Mouse (Mus musculus): ENCODE measurements around the gene Lrp1. TPM values are rescaled to one million over a fixed set of nuclear protein-coding genes. Genes with fewer than 3 reads are reported as not detected.

Gene Lrp1
- 66.3 and 67.1 TPM in 2 replicates for polyA plus RNA-seq (2014; fragmentation: Nextera tagmentation; extraction: Ambion mirVana)

- ATAC-seq (ENCODE audit: low FRiP score): peak; percentile 78
These were observed at the start of gene Lrp1 for GRCm38 (mm10) chr10:127620406-127621190. Lrp1 (minus strand) TSS chr10:127621148.

GRCm38 (mm10) chr10:127670185-127670584, 49.2 kb upstream of the Lrp1 start:
- Histone ChIP-seq H3K27me3 (ENCODE audit: control insufficient read depth, insufficient read depth, low read length) (peaks cover 29% of the 10 kb centered on the region), H3K4me2 (replicated peaks; ENCODE audit: low read depth, low read length) (no peak overlapping the region), H3K9me3 (ENCODE audit: control insufficient read depth, low read length) (no peaks in the 10 kb centered on the region), H3K36me3 (ENCODE audit: control insufficient read depth, insufficient read depth, low read length) (no peaks in the 10 kb centered on the region), H3K9ac (ENCODE audit: low read depth, low read length) (no peak overlapping the region), H3K4me1 (replicated peaks; ENCODE audit: control insufficient read depth, insufficient read depth, low read length) (peaks cover 12% of the 10 kb centered on the region), H3K4me3 (ENCODE audit: low read depth, low read length) (no peak overlapping the region), H3K27ac (ENCODE audit: low read depth, low read length) (no peak overlapping the region)
- ATAC-seq (ENCODE audit: low FRiP score): no peak
- no peak for DNase-seq (ENCODE audit: low spot score)
- 94% methylated on average over 2 of the region's 2 CpGs for WGBS

More at GRCm38 (mm10) chr10:127620406-127621190, at the start of gene Lrp1:
- peak within 1 kb of the TSS; percentile 88 for H3K27ac ChIP-seq (ENCODE audit: low read depth, low read length)
- no peaks in the 10 kb centered on the region for H3K27me3 ChIP-seq (ENCODE audit: control insufficient read depth, insufficient read depth, low read length)
- peak within 1 kb of the TSS; percentile 69 for H3K4me3 ChIP-seq (ENCODE audit: low read depth, low read length)
- WGBS: under 1% methylated on average over 23 of the region's 32 CpGs
- no peaks in the 10 kb centered on the region for H3K36me3 ChIP-seq (ENCODE audit: control insufficient read depth, insufficient read depth, low read length)
- peak within 1 kb of the TSS; percentile 86 for H3K9ac ChIP-seq (ENCODE audit: low read depth, low read length)
- peaks cover 8% of the 10 kb centered on the region; the same call in 1 of the 2 replicates for H3K4me1 ChIP-seq (replicated peaks; ENCODE audit: control insufficient read depth, insufficient read depth, low read length)
- H3K9me3 ChIP-seq (ENCODE audit: control insufficient read depth, low read length): no peaks in the 10 kb centered on the region
- H3K4me2 ChIP-seq (replicated peaks; ENCODE audit: low read depth, low read length): peak within 1 kb of the TSS; percentile 85
- peak; percentile 69 for DNase-seq (ENCODE audit: low spot score)

GRCm38 (mm10) chr10:127669170-127669569, 48.2 kb upstream of the Lrp1 start:
- Histone ChIP-seq H3K4me1 (replicated peaks; ENCODE audit: control insufficient read depth, insufficient read depth, low read length) (peaks cover 12% of the 10 kb centered on the region), H3K9me3 (ENCODE audit: control insufficient read depth, low read length) (no peaks in the 10 kb centered on the region), H3K27me3 (ENCODE audit: control insufficient read depth, insufficient read depth, low read length) (peaks cover 39% of the 10 kb centered on the region), H3K36me3 (ENCODE audit: control insufficient read depth, insufficient read depth, low read length) (no peaks in the 10 kb centered on the region), H3K4me3 (ENCODE audit: low read depth, low read length) (no peak overlapping the region), H3K4me2 (replicated peaks; ENCODE audit: low read depth, low read length) (no peak overlapping the region), H3K9ac (ENCODE audit: low read depth, low read length) (no peak overlapping the region), H3K27ac (ENCODE audit: low read depth, low read length) (no peak overlapping the region)
- peak; percentile 12 for DNase-seq (ENCODE audit: low spot score)
- WGBS: 27% methylated on average over 7 of the region's 7 CpGs
- ATAC-seq (ENCODE audit: low FRiP score): no peak

GRCm38 (mm10) chr10:127668093-127669050, 47.4 kb upstream of the Lrp1 start, which contains the start of gene Nab2:
Nab2 (minus strand) TSS chr10:127668568.
- H3K4me3 ChIP-seq (ENCODE audit: low read depth, low read length): peak within 1 kb of the TSS; percentile 60
- H3K36me3 ChIP-seq (ENCODE audit: control insufficient read depth, insufficient read depth, low read length): no peaks in the 10 kb centered on the region
- H3K27ac ChIP-seq (ENCODE audit: low read depth, low read length): peak within 1 kb of the TSS; percentile 71
- DNase-seq (ENCODE audit: low spot score) (peak; percentile 67), ATAC-seq (ENCODE audit: low FRiP score) (peak; percentile 31)
- H3K9ac ChIP-seq (ENCODE audit: low read depth, low read length): peak within 1 kb of the TSS; percentile 50
- no peaks in the 10 kb centered on the region for H3K9me3 ChIP-seq (ENCODE audit: control insufficient read depth, low read length)
- 2% methylated on average over 36 of the region's 40 CpGs for WGBS
- H3K27me3 ChIP-seq (ENCODE audit: control insufficient read depth, insufficient read depth, low read length): peaks cover 47% of the 10 kb centered on the region
- H3K4me1 ChIP-seq (replicated peaks; ENCODE audit: control insufficient read depth, insufficient read depth, low read length): peaks cover 12% of the 10 kb centered on the region
- H3K4me2 ChIP-seq (replicated peaks; ENCODE audit: low read depth, low read length): peak within 1 kb of the TSS; percentile 70

- WGBS: 2% methylated on average over 35 of the region's 35 CpGs
- peak overlapping the region; percentile 60 for H3K4me3 ChIP-seq (ENCODE audit: low read depth, low read length)
- peak overlapping the region; percentile 50; the same call in 1 of the 2 replicates for H3K9ac ChIP-seq (ENCODE audit: low read depth, low read length)
- peaks cover 12% of the 10 kb centered on the region for H3K4me1 ChIP-seq (replicated peaks; ENCODE audit: control insufficient read depth, insufficient read depth, low read length)
- ATAC-seq (ENCODE audit: low FRiP score) (peak; percentile 52; the same call in 1 of the 2 replicates), DNase-seq (ENCODE audit: low spot score) (peak; percentile 76)
- peak overlapping the region; percentile 96 for H3K4me2 ChIP-seq (replicated peaks; ENCODE audit: low read depth, low read length)
- H3K27ac ChIP-seq (ENCODE audit: low read depth, low read length): peak overlapping the region; percentile 71
- peaks cover 56% of the 10 kb centered on the region for H3K27me3 ChIP-seq (ENCODE audit: control insufficient read depth, insufficient read depth, low read length)
- no peaks in the 10 kb centered on the region for H3K9me3 ChIP-seq (ENCODE audit: control insufficient read depth, low read length)
- no peaks in the 10 kb centered on the region for H3K36me3 ChIP-seq (ENCODE audit: control insufficient read depth, insufficient read depth, low read length)
These were observed 46.5 kb upstream of the Lrp1 start for GRCm38 (mm10) chr10:127667269-127668092.

GRCm38 (mm10) chr10:127666501-127667268, 45.7 kb upstream of the Lrp1 start, which contains the start of gene Nemp1:
Nemp1 (plus strand) TSS chr10:127666901.
- peak within 1 kb of the TSS; percentile 52 for H3K9ac ChIP-seq (ENCODE audit: low read depth, low read length)
- H3K36me3 ChIP-seq (ENCODE audit: control insufficient read depth, insufficient read depth, low read length): no peaks in the 10 kb centered on the region
- H3K4me1 ChIP-seq (replicated peaks; ENCODE audit: control insufficient read depth, insufficient read depth, low read length): peaks cover 12% of the 10 kb centered on the region
- H3K4me3 ChIP-seq (ENCODE audit: low read depth, low read length): peak within 1 kb of the TSS; percentile 60
- WGBS: under 1% methylated on average over 56 of the region's 73 CpGs
- peak within 1 kb of the TSS; percentile 96 for H3K4me2 ChIP-seq (replicated peaks; ENCODE audit: low read depth, low read length)
- no peaks in the 10 kb centered on the region for H3K9me3 ChIP-seq (ENCODE audit: control insufficient read depth, low read length)
- peaks cover 64% of the 10 kb centered on the region for H3K27me3 ChIP-seq (ENCODE audit: control insufficient read depth, insufficient read depth, low read length)
- DNase-seq (ENCODE audit: low spot score): peak; percentile 75
- H3K27ac ChIP-seq (ENCODE audit: low read depth, low read length): peak within 1 kb of the TSS; percentile 71
- peak; percentile 50 for ATAC-seq (ENCODE audit: low FRiP score)

- ATAC-seq (ENCODE audit: low FRiP score) (no peak), DNase-seq (ENCODE audit: low spot score) (peak; percentile 57)
- 4% methylated on average over 14 of the region's 14 CpGs for WGBS
- peak overlapping the region; percentile 96 for H3K4me2 ChIP-seq (replicated peaks; ENCODE audit: low read depth, low read length)
- H3K36me3 ChIP-seq (ENCODE audit: control insufficient read depth, insufficient read depth, low read length): no peaks in the 10 kb centered on the region
- H3K4me3 ChIP-seq (ENCODE audit: low read depth, low read length): peak overlapping the region; percentile 60
- peaks cover 12% of the 10 kb centered on the region for H3K4me1 ChIP-seq (replicated peaks; ENCODE audit: control insufficient read depth, insufficient read depth, low read length)
- H3K9me3 ChIP-seq (ENCODE audit: control insufficient read depth, low read length): no peaks in the 10 kb centered on the region
- H3K27ac ChIP-seq (ENCODE audit: low read depth, low read length): no peak overlapping the region
- peaks cover 75% of the 10 kb centered on the region for H3K27me3 ChIP-seq (ENCODE audit: control insufficient read depth, insufficient read depth, low read length)
- H3K9ac ChIP-seq (ENCODE audit: low read depth, low read length): peak overlapping the region; percentile 52
These were observed 44.6 kb upstream of the Lrp1 start for GRCm38 (mm10) chr10:127665366-127666181.
